Mouse (Mus musculus): ENCODE results near the gene Nek7.

- TF ChIP-seq POLR2A (IDR thresholded peaks at IDR 0.05; ENCODE audit: extremely low read depth, insufficient read depth, low read length) (no peak), CTCF (IDR thresholded peaks at IDR 0.05; ENCODE audit: extremely low read depth, insufficient read depth, low read length) (no peak)
Observed at GRCm38 (mm10) chr1:138516946-138517345, 103.0 kb downstream of the Nek7 start.

Data from cortical plate, adult 2 months (tissue).